Mouse (Mus musculus) CD4-positive helper T cell, adult 2 months (primary cell): ENCODE results near the gene Arl15.

Source experiments
- DNase-seq: peaks from one replicate; pipeline ENCODE4 v3.0.0-alpha.2; 2012; ENCODE audit warnings: low read depth, missing footprints, low spot score

Arl15 gene

DNA sequence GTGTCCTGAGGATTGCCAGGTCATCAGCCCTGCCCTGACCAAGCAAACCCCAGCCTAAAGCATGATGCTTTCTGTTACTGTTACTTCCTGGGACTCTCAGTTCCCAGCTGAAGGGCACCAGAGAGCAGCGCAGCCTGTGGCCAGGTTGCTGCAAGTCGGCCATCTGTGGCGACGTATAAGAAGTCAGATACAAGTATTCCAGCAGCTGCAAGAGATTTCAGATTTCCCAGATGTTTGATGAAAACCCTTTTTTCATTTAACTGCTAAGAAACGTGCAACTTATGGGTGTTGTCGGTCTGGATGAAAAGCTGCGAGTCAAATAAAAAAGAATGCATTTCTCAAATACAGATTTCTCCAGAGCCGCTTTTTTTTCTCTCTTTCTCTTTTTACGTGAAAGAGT is 345.3 kb downstream of the Arl15 start:
- no peak for DNase-seq

DNA sequence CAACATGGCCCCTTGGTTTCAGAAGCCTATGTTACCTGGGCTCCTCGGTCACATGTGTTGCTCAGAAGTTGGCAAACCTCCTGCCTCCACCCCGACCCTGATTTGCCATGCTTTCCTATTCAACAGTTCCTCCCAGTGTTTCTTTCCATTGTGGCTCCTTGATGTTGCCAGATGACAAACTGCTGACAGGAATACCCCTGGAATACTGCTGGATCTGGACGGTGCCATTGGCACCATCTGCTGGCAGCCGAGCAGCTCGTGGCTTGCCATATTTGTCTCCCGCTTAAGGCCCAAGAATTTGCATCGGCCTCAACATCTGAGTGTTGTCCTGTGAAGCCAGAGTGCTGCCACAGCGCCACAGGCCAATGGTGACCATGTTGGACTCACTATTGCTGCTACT is 348.5 kb downstream of the Arl15 start:
- DNase-seq, result no peak

DNA sequence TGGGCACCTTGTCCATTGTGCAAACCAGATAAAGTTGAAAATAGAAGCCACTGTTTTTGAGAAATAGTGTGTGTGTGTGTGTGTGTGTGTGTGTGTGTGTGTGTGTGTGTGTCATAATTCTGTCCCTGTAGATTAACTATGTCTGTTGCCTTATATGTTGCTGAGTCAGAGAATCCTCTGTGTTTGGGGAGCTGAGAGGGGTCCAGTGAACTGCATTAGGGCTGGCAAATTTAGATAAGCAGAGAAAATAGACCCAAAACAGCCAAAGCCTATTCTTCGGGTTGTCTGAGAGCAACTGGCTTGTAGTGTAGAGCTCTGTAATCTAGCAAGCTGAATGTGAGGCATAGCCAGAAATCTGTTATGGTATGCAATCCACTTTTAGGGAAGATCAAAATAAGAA is 348.9 kb downstream of the Arl15 start:
- no peak for DNase-seq

DNA sequence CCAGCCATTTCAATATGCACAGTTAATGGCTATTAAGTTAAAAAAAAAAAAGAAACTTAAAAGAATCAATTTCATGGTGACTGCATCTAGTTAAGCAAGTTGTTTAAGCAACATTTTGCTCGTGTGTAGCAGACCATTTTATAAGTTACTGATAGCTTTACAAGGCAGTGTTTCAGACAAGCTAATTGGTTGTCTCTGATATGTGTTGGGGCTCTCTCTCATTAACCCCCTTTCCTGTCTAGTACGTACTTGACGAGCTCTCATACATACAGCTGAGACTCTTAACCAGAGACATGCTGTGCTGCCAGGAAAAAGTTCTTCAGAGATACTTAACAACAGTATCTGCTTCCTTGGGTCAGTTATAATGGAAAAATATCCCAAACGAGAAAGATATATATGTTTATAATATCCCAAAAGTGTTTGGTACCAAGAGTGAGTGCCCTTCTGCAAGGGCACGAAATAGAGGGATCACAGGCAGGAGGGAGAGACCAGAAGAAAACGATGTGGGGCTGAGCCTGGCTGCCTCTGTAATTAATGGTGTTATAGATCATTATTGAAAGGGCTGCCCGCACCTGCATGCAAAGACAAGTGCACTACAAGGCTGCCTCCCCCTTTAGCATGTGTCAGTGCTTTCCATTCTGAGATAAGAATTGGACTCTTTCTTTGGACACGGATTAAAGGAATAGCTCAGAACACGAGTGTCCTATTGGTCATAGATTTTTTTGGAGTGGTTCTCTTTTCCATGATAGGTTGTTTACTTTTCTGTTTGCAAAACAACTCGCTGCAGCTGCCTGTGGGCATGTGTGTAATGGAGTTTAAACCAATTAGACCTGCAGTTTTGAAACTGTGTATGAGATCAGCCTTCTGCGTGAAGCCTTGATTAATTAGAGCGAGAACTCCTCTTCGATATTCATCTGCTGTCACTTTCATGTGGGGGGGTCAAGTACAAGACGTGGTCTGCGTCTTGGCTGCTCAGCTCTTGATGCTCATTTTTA is 350.0 kb downstream of the Arl15 start:
- DNase-seq, result no peak

DNA sequence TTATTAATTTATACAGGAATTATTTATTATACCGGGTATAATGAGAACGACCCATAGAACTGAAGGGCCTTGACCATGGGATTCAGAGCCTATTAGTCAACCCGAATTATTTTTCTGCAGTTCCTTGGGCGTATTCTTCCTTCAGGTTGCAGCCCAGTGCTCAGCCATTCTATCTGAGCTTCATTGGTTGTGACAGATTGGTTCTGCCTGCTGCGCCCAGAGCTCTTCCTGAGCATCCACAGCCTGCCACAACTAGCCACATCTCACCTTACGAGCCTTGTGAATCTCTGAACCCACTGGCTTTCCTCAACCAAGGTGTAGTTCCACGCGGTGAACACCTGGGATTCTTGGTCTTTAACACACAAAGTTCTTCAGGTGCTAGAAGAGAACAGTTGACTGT is 350.9 kb downstream of the Arl15 start:
- no peak for DNase-seq

DNA sequence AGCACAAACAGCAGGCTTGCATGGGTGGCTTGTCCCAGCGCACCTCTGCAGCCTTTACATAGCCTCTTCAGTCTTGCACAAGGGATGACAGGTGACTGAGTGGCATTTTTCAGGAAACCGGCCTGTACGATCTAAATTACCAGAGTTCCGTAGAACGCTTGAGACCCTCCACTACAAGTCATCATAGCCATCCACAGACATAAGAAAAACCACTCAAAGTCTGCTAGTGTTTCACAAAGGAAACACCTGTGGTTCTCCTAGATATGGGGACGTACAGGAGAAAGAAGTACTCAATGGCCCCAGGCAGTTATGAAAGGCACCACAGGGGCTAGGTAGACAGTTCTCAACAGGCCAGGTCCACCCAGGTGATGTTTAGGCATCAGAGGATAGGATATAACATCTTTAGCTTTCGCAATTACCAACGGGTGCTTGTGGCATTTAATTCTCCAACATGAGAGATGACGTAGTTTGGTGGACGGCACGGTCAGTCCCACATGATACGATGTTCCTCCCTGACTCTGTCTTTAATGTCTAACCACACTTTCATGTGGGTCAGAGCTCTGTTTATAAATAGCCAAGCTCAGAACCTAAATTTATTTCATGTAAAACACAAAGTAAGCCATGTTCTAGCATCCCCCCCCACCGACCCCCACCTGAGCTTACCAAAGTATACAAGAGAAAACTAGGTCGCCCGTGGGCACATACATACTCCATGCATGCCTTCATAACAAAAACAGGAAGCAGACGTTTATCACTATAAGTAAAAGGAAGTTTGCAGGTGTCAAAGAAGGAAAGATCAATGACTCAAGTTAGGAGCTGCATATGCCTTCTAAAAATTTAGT is 356.8 kb downstream of the Arl15 start:
- DNase-seq, result peak; percentile 14

DNA sequence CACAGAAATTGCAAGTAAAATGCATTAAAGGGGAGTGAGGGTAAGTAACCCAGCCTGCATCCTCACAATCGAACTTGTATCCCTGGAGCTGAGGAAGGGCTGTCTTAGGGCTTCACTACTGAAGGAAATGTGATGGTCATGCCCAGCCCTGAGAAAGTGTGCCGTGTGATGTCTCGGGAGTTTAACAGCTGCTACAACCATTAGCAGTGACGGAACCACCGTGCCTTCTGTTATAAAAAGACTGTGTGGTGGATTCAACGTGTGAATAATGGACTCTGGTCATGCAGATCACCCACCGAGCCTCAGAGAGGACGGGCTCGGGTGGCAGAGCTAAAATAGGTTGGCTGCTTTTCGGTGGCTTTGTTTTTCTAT is 357.4 kb downstream of the Arl15 start:
- no peak for DNase-seq

DNA sequence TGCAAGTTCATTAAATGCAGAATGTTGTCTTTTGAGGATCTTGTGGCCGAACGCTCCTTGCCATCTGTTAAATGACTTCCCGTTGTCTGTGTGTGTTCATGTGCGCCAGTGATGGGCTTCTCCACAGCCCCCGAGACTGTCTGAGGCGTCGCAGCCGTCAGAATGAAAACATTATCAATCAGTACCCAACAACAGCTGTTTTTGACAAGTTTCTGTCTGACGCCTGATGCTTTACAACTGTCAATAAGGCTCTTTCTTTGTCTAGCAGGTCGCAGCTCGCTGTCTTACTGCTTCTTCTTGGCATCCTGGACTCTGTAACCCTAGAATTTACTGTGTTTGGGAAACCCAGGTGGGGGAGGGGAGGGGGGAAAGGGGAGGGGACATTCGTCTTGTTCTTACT is 362.4 kb downstream of the Arl15 start:
- no peak for DNase-seq

DNA sequence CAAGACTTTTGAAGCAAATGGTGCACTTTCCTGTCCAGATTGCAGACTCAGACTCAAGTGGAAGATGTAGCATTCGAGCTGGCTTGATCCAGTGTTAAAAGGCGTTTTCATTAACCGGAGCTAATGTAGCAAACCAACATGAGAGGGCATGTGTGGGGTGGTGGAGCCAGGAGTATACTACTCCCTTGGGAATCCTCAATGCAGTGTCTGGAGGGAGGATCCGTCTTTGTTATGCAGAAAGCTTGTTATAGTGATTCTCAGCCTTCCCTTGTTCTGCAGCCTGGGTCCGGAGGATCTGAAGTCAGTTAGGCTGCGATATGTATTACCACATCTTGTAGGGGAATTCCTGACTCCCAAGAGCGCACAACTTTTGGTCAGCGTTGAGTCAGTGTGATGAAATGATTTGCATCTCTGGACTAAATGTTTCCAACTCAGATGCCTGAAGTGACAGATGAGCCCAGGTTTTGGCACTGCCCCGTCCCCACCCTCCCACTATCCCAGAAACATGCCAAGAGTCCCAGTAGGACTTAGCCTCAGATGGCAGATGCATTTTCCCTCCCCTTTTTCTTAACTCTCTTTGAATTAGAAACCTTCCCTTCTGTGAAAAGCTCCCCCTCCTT is 363.9 kb downstream of the Arl15 start:
- no peak for DNase-seq

DNA sequence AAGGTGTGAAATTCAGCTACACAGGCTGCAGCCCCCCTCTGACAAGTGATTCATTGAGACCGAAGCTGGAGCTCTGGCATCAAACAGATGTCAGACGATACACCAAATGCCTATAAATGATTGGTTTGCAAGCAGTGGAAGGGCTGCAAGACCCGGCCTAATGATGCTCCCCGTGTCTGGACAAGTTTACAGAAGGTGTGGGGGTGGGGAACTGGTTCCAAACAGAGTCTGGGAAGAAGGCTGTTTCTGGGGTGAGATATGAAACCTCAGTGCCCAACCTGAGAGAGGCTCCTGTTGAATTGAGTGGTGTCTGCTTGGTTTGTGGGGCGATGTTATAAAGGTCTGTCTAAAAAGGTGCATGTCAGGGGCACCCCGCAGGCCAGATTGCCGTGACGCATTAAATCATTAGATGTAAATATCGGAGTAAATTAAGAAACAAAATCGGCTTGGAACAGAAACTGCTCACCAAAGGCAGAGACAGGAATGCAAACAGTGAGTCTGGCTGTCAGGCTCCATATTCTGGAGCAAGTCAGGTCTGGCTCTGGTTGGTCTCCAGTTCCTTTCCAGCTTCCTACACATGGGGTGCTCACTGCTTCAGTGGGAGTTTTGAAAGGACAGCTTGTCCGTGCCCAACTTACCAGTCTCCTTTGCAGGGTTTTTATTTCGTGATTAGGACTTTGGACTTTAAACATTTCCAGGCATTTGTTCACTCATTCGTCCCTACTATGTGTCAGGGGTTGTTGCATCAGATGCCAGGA is 365.5 kb downstream of the Arl15 start:
- no peak for DNase-seq

DNA sequence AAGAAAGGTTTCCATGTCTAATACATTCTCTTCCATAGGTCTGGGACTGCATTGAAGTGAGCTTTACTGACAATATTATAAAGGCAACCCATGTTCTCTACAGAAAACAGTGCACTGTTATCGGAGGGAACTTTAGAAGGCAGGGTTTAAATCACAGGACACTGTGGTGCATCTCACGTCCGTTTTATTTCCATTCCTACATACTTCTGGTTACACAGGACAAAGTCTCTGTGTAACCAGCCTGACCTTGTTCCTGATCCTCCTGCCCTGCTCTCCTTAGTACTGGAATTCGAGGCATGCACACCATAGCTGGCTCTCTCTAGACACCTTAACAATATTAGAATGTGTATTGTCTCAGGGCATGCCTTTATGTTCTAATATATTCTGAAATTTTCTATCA is 368.4 kb downstream of the Arl15 start:
- DNase-seq, result no peak

DNA sequence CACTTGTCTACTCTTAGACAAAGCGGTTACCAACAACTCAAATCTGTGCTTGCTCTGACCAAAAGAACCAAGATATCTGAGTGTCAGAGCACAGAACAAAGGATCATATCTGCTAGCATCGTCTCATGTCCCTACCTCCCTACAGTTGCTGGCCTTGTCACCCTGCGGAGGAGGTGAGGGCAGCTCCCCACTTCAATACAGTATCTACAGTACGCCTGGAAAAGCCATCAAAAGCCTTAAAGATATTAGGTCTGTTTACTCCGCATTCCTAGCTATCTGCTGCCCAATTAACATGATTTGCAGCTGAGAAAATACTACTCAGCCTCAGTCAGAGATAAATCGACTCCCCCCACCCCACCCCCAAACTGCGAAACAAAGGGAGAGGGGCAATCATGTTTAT is 371.3 kb downstream of the Arl15 start:
- DNase-seq, result no peak

DNA sequence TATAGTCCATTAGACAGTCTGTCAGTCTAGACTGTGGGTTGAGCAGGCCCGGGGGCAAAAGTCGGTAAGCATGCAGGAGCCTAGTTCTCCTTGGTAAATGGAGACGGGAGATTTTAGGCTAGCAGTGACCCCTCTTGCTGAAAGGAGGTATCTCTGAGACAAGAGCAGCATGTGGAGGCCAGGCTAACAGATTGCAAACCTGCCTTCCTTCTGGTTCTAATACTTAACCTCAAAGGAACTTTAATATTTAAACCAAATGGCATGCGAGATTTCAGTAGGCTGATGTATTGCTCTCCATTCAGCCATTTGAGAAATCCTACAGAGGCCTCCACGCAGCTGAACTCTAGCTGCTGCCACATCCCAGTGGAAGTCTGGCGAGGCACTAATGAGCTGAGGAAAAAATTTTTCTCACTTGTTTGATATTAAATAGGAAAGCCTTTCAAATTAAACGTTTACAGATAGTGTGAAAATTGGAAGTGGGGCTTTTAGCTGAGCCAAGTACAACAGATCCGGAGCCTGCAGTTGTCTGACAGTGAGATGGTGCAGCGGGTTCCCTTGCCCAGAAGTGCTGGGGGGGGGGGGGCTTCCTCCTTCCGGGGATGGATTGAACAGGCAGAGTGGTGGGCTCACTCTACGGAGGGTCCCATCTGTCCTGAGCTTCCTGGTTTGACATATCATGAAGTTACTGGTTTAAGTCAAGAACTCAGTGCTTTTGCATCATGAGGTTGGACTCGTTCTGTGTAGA is 372.3 kb downstream of the Arl15 start:
- no peak for DNase-seq

DNA sequence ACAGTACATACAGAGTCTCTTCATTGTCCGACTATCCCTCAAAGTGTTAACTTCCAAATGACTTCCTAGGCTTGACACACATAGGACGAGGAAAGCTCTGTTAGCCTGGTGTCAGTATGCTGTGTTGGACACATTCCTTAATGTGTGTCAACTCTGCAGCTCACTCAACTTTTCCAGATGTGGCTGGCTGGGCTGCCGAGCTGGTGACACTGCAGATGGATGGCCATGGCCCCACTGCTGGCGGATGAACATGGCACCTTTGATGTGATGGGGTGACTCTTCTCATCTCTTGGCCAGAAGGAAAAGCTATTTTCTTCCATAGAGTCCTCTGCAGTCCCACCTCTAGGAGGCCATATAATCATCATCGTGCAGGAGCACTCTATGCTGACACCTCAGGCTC is 375.8 kb downstream of the Arl15 start:
- DNase-seq, result no peak

DNA sequence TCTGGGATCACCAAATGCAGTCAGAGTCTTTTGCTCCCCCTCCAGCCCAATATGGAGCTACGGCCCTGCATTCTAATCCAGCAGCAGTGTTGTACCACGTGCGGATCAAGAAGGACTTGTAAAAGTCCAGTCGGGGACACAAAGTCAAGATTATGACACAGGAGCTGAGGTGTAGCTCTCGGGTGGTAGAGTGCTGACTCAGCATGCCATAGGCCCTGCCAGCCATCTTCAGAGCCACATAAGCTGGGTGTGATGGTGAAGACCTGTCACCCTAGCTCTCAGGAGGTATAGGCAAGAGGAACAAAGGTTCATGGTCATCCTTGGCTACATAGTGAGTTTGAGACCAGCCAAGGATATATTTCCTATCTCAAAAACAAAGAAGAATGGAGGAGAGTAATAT is 377.2 kb downstream of the Arl15 start:
- no peak for DNase-seq

DNA sequence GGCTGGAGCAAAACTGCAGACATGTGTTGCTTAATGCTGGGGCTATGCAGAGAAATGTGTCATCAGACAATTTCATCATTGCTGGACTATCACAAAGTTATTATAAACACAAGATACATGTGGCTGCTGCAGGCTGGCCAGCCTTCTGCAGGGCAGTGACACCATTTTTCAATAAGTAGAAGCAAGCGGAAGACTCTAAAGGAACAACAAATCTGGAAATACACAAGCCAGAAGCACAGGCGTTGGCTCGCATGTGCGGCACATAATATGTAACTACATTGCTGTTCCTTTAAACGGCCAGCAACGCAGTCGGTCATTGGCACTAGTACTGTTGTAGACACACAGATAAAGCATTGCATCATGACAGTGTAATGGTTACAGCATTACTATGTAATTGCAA is 393.8 kb downstream of the Arl15 start:
- DNase-seq, result no peak

DNA sequence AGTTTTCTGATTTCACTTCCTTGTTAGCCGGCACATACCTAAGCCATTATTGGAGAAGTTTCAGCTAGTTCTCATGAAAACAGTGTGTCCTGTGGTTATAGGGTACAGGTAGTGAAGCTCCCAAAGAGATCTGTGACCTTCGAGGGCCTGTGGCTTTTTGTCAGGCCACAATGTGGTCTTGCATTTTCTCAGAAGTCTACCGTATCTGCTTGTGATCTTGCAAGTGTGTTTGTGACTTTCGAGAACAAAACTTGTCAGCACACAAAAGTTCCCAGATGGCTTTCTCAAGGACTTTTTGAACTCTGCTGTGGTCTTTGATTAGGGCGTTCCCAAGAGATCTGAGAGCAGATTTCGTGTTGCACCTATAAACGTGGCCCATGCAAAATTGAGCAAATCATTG is 394.5 kb downstream of the Arl15 start:
- DNase-seq, result peak; percentile 75

DNA sequence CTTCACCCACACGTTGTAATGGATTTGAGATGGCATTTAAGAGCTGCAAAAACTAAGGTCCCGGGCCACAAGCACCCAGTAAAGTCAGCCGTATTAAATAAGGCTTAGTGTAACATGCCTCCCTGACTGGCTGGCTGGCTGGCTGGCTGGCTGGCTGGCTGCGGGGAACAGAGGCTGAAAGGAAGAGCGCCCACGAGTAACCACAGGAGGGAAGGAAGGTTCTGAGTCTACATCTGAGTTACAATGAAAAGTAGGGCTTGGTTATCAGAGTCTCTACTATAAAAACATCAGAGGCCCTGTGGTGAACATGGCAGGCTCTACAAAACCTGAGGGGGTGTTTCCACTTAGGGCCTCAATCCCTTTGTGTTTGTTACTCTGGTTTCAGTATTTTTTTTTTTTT is 395.1 kb downstream of the Arl15 start:
- DNase-seq, result peak; percentile 71

DNA sequence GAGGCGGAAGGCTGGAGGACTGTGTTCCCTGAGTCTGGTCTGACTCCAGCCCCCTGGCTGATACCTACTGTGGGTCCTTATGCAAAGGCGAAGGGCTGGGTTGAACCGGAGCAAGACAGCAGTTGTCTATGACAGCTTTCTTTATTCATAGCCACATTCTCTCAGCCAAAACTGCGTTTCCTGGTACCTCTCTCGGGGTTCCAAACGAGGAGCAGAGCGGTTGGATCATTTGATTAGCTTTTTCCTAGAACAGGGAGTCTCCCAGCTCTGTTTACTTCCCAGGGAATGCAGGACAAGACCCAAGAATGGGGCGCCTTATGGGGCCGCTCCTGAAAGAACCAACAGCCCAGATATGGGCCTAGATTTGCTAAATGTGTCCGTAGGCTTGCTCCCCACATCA is 396.6 kb downstream of the Arl15 start:
- no peak for DNase-seq

DNA sequence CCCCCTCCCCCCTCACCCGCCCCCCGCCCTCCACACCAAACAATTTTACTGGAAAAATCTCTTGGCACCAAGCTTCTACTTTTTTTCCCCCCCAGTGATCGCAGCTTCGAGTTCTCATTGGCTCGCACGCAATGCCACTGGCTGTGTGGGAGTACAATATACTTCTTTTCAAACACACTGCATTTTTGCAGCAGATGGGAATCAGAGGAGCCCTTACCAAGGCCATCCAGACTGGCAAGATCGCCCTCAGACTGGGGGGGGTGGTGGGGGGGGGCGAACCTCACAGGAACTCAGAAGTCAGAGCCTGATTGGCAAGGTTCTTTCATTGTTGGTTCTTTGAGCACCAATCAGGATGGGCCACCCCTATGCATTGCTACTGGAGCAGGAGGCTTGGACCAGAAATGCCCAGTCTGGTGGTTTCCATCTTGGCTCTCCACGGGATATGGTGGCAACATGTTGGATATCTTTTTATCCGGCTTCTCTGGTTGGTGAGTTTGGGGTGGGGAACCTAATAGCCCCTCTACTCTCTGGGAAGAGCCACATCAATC is 404.0 kb downstream of the Arl15 start:
- no peak for DNase-seq

DNA sequence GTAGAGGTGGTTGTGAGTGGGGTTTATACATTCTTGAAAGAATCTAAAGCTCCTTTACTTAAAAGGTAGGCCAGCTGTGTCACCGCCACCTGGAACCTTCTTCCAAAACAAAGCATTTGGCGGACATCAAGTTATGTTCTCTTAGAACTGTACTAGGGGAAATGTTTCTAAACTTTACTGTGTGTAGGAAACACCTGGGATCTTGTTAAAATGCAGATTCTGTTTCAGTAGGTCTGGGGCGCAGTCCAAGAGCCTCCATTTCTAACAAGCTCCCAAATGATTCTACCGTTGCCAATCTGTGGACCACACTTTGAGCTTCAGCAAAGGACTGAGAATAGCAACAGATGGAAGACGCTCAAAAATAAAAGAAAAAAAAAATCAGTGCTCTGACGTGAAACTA is 405.4 kb downstream of the Arl15 start:
- no peak for DNase-seq
